Mouse (Mus musculus) adrenal gland, postnatal 14 days (tissue): ENCODE data around the gene Hdac10. TPM values are rescaled to one million over a fixed set of nuclear protein-coding genes. Genes with fewer than 3 reads are reported as not detected.
A peak's percentile ranks its signal among the peaks of the same experiment; 100 is the strongest.

Experiments used
- DNase-seq: peaks from one replicate; pipeline ENCODE4 v3.0.0; 2021; ENCODE audit warnings: mixed read lengths
- total RNA-seq: library from RNA; stranded (reverse); gene quantifications from 2 replicates; pipeline ENCODE4 v1.2.3, GENCODE M21; 2021

Hdac10 gene
- total RNA-seq, 1 experiment from 2014 or later, result 11.9 TPM

DNA sequence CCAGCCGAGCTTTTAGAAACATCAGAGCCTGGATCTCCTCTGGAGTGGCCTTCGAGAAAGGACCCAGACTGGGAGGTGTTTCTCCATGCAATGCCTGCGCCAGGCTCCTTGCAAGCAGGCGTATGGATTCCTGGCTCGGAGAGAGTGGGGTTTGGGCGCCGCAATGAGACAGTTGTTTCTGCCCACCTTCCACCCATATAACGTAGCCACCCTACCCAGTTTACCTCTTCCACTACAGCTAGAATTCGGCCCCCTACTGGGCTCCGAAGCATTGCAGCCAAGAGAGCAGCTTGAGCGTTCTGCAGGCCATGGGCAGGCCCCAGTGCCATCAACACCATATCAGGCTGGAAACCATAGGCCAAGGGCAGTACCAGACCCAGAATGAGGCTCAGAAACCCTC is 4.9 kb downstream of the Hdac10 start:
- peak; percentile 74 for DNase-seq

DNA sequence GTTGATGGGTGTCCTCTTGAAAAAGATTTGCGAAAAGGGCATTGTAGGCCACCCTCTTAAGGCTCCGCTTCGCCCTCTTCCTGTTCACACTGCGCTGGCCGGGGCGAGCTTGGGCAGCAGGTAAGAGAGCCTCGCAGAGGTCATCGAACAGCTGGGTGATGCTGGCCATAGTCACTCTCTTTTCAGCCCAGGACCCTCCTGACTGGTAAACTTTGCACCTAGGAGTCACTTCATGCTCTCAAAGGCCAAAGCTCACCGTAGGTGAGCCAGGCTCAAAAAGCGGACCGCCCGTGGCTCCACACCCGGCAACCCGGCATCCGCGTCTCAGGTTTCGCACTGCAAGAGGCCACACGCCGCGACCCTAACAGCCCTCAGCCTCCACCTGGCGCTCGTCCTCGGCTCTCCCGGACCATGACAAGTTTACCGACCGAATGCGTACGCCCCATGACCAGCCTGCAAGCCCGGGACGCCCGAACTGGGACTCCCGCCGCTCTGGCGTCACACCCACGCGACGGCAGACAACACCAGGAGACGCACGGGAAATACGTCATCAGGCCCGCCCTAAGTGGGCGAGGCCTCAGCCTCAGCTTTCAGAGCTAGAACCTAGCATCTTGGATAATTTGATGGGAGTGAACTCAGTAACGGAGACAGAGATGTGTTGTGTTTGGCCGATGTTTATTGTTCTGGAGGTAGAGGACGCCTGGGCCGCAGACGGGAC is 5.7 kb downstream of the Hdac10 start, which contains the start of gene Tubgcp6:
Gene Tubgcp6, minus strand, starts transcription at position 464 of the 718 bp plus-strand sequence.
- peak; percentile 97 for DNase-seq

GRCm38 (mm10) chr15:89118007-89118406 is 10.5 kb downstream of the Hdac10 start:
- DNase-seq, result no peak

GRCm38 (mm10) chr15:89110147-89110546 is 18.4 kb downstream of the Hdac10 start:
- DNase-seq, result peak; percentile 82

GRCm38 (mm10) chr15:89106976-89107375 is 21.5 kb downstream of the Hdac10 start:
- DNase-seq, result no peak

DNA sequence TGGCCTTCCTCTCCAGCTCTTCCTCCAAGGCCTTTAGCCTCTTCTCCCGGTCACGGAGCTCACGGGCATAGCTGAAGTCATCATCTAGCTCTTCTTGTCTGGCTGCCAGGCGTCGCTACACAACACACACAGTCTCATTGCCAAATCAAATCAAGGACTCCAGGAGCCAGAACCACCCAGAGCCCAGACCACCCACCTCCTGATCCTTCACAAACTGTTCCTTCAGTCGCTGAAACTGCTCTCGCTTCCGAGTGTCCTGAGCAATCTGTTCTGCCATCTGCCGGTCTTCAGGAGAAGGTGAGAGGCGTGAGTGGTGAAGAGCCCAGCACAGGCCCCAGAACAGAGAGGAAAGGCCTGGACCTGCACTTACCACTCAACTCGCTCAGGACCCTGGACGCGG is 22.4 kb downstream of the Hdac10 start:
- DNase-seq, result no peak

GRCm38 (mm10) chr15:89104425-89104824 is 24.1 kb downstream of the Hdac10 start:
- DNase-seq, result no peak

GRCm38 (mm10) chr15:89103921-89104320 is 24.6 kb downstream of the Hdac10 start:
- no peak for DNase-seq

- DNase-seq, result no peak
Observed at GRCm38 (mm10) chr15:89102646-89103045, 25.9 kb downstream of the Hdac10 start.

GRCm38 (mm10) chr15:89100823-89101222 is 27.7 kb downstream of the Hdac10 start:
- no peak for DNase-seq

DNA sequence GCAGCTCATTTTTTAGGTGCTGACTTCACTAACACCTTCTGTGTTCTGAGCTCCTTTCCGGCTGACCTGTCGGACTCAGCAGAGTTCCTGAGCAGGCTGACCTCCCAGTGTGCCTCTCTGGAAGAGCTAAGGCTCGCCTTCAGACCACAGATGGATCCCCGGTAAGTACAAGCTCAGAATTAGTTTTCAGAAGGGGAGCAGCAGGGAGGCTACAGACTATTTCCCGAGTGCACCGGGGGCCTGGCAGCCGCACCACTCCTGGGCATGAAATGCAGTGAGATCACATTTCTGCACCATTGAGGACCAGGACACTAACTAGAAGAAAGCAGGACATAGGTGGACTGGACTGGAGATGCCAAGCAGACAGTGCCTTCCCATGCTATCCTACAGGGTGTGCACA is 29.9 kb downstream of the Hdac10 start:
- DNase-seq, result no peak

DNA sequence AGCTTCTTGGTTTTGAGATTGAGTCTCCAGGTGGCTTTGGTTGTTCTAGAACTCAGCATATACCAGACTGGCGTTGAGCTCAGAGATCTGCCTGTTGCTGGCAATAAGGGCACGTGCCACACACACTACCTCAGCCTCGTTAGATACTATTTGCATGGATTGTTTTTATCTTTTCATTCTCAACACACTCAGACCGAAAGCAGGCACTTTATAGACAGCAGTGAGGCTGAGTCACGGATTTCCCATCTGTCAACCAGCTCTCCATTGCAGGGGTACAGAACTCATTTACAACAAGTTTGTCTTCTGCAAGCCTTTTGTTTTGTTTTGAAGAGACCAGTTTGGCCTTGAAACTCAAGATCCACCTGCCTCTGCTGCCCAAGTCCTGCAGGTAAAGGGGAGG is 31.1 kb downstream of the Hdac10 start:
- DNase-seq, result no peak

DNA sequence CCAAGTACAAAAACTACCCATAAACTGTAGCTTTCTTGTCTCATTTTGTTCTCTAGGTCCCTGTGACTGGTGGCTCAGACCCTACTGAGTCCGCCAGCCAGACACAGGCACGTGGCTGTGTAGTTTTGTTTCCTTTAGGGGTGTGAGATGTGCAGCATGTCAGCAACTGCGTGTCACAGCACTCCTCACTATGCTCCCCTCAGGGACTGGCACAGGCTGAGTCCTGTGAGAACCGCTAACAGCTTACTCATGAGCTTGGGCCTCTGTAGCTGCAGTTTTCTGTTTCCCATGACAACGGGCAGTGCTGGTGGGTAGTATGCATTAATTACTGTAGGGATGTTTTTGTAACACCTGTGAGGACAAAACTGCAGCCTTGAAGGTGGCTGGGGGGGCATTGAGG is 36.3 kb downstream of the Hdac10 start:
- DNase-seq, result no peak

- no peak for DNase-seq
Observed at GRCm38 (mm10) chr15:89090662-89091061, 37.8 kb downstream of the Hdac10 start.

DNA sequence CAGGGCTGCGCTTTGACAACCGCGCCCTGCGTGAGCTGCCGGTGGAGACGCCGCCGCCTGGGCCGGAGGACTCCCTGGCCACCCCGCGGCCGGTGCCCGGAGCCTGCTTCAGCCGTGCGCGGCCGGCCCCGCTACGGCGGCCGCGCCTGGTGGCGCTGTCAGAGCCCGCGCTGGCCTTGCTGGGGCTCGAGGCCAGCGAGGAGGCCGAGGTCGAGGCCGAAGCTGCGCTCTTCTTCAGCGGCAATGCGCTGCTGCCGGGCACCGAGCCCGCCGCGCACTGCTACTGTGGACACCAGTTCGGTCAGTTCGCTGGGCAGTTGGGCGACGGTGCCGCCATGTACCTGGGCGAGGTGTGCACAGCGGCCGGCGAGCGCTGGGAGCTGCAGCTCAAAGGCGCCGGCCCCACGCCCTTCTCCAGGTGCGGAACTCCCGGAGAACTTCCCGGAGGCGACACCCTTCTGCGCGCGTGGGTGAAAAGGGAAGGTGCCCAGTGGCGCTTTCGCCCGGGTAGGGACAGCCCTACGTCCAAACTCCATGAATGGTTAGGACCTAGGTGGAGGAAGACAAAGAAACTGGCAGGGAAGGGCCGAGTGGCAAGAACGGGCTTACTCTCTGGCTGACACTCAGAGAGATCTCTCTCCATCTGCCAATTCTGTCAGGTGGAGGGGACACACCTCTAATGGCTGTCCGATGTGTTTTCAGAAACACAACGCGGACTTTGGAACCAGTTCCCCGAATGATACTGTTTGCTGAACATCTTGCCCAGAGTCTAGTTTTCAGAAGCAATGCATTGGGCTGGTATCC is 39.0 kb downstream of the Hdac10 start:
- peak; percentile 75 for DNase-seq

DNA sequence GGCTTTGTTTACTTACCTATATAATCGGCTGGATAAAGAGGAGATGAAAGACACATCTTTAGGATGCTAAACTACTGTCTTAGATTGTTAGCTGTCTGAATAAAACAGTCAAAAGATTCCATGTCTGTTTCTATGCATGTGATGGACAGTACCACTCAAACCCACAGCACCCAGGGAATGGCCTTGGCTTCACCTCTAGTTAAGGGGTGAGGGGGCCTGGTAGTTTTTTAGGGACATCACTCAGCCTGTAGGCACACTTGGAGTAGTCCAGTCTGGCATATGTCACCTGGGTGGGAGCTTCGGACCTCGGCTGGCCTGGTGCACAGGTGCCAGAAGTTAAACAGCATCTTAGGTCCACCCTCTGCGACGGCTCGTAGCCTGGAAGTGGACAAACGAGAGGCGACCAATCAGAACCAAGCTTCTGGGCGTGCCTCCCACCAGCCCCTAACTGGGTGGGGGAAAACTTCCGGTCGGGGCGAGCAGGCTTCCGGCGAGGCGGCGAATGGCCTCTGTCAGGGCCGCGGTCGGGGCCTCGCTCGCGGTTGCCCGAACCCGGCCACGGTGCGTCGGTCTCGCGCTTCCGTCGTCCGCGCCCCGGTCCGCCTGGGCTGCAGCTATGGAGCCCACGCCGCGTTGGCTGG is 39.8 kb downstream of the Hdac10 start, which contains the start of gene Selenoo:
Gene Selenoo, plus strand, starts transcription at position 478 of the 641 bp plus-strand sequence.
- peak; percentile 97 for DNase-seq

- DNase-seq, result no peak
Observed at GRCm38 (mm10) chr15:89084826-89085225, 43.7 kb downstream of the Hdac10 start.

DNA sequence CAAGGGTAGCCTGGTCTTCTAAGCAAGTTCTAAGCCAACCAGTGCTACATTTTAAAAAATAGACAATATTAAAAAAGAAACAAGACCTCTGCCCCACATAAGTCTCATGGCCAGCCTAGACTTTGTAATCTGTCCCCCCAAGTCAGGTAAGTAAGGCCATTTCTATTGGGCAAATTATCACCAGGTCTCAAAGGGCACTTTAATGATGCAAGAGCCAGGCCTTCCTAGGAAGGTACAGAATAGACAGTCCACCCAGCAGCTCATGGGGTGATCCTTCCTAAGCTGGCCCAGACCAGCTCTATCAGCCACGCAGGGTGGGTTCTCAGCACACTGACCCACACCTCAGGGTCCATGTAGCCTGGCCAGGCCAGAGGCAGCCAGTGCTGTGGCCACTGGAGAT is 44.6 kb downstream of the Hdac10 start:
- no peak for DNase-seq

GRCm38 (mm10) chr15:89078208-89078836 is 50.2 kb downstream of the Hdac10 start:
- peak; percentile 74 for DNase-seq

DNA sequence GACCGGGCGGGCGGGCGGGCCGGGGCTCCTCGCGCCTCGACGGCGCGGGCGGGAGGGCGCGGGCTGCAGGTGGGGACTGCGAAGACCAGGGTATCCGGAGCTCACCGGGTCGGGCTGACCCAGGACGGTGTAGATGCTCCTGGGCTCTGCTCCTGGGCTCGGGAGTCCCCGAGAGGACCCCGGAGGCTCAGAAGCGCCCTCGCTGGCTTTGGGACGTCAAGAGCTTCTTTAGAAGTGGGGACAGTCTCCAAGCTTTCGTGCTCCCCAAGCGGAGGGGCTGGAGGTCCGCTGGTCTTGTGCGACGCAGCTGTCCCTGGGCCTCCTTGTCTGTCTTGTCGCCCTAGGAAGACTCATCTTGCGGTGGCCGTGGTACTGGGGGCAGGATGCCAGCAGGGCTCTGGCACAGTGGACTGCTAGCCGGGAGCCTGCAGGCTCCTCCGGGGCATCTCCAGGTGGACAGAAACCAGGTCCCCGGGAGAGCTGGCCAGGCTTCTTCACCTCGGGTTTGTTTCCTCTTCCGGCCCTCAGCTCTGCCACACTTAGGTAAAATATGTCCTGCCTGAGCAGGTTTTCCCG is 52.3 kb downstream of the Hdac10 start:
- DNase-seq, result peak; percentile 81

- DNase-seq, result peak; percentile 96
Observed at GRCm38 (mm10) chr15:89075478-89076147, 52.9 kb downstream of the Hdac10 start.
